Mouse (Mus musculus) lung, embryonic 14.5 days (tissue): ENCODE measurements around the gene Pycr2. TPM values are rescaled to one million over a fixed set of nuclear protein-coding genes. Genes with fewer than 3 reads are reported as not detected.
"Not testable (repeated sequence)": the region's sequence is repeated elsewhere in the genome, so short reads cannot be mapped to it uniquely, and the experiment has no call there.

ENCODE experiments used
- ATAC-seq: fragments of 200-750 bp; cut with Nextera tagmentation; 2 replicates; pipeline ENCODE4 v1.8.0; 2017; ENCODE audit warnings: mild to moderate bottlenecking, moderate TSS enrichment, moderate library complexity; ENCODE audit not compliant: insufficient read depth
- DNase-seq: peaks from one replicate; pipeline ENCODE4 v3.0.0-alpha.2; 2015
- H3K27ac ChIP-seq: fragments of 300-500 bp; sonication (generic); 2 replicates; pipeline ENCODE4 v1.5.1; 2014; ENCODE audit warnings: low read depth, mild to moderate bottlenecking, moderate library complexity
- H3K27me3 ChIP-seq: fragments of 300-500 bp; sonication (generic); 2 replicates; pipeline ENCODE4 v1.6.1; 2014; ENCODE audit warnings: low read length, control low read depth; ENCODE audit not compliant: insufficient read depth
- H3K36me3 ChIP-seq: fragments of 300-500 bp; sonication (generic); 2 replicates; pipeline ENCODE4 v1.6.1; 2014; ENCODE audit warnings: control low read depth; ENCODE audit not compliant: insufficient read depth
- H3K4me1 ChIP-seq: fragments of 300-500 bp; sonication (generic); 2 replicates; pipeline ENCODE4 v1.6.1; 2014; ENCODE audit warnings: antibody characterized with exemption, control low read depth; ENCODE audit not compliant: insufficient read depth
- H3K4me2 ChIP-seq: fragments of 300-500 bp; sonication (generic); 2 replicates; pipeline ENCODE4 v1.6.1; 2014; ENCODE audit warnings: mild to moderate bottlenecking
- H3K4me3 ChIP-seq: fragments of 300-500 bp; sonication (generic); 2 replicates; pipeline ENCODE4 v1.5.1; 2014; ENCODE audit warnings: low read depth, low read length
- H3K9ac ChIP-seq: fragments of 300-500 bp; sonication (generic); 2 replicates; pipeline ENCODE4 v1.6.1; 2014
- H3K9me3 ChIP-seq: fragments of 300-500 bp; sonication (generic); 2 replicates; pipeline ENCODE4 v1.6.1; 2016; ENCODE audit warnings: low read depth, low read length, control low read depth
- CTCF ChIP-seq: IDR thresholded peaks from 2 replicates; pipeline ENCODE4 v1.5.1; 2016; ENCODE audit warnings: antibody characterized with exemption, low read depth
- WGBS: fragments of 180-500 bp; shearing (Covaris S2); extraction: QIAGEN DNeasy Blood & Tissue Kit; methylation state at CpG from one replicate; pipeline ENCODE4 v1.1.7; 2014; 5-methylcytosine and 5-hydroxymethylcytosine counted together
- polyA plus RNA-seq: library from polyadenylated mRNA; unstranded; fragments of >200 nt; fragmentation: Nextera tagmentation; extraction: Ambion mirVana; gene quantifications from 2 replicates; pipeline ENCODE4 v1.2.1, GENCODE M21; 2014

Pycr2 gene
- polyA plus RNA-seq, 1 experiment from 2014 or later = 92.5 TPM

DNA sequence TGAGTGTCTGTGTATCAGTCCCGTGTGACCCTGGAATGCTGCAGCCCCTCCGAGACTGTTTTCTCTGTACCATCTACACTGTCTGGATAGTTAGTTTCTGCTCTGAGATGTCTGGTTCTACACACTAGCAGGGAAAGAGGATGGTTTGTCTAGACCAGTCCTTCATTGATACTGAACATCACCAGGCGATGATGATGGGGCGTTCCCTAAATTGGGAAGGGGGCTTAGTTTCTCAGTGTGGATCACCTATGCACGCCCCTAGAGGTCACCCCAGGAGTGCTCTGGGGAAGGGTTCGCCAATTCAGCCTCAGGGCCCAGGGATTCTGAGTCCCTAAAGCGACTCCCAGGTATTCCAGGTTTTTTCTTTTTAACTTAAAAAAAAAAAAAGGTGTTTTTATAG, 14.9 kb upstream of the Pycr2 start:
- Histone ChIP-seq H3K36me3 (no peaks in the 10 kb centered on the region), H3K27ac (peak overlapping the region; percentile 80), H3K9me3 (no peaks in the 10 kb centered on the region), H3K4me2 (peak overlapping the region; percentile 59), H3K4me3 (no peak overlapping the region; the same call in 1 of the 2 replicates), H3K27me3 (peaks cover 12% of the 10 kb centered on the region), H3K4me1 (peaks cover 7% of the 10 kb centered on the region; the same call in 1 of the 2 replicates), H3K9ac (peak overlapping the region; percentile 35; the same call in 1 of the 2 replicates)
- DNase-seq = no peak
- 42% methylated on average over 7 of the region's 7 CpGs for WGBS
- ATAC-seq = no peak; the same call in 1 of the 2 replicates
- no peak for TF ChIP-seq CTCF

DNA sequence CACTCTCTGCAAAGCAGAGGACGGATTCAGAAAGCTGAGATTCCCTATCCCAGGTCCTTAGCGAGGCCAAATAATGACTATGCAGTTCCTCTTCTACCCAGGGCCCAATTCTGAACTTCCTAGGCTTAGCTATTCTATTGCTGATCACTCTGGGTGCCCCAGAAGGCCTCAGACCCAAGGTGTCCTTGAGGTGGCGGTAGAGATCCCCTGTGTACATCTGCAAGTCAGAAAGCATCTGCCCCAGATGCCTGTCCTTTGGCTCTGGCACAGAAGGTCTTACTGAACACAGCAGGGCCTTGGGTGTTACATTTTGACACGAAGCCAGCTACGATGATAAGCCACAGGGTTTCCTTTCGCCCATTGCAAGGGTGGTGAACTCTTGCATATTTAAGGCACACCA, 14.3 kb upstream of the Pycr2 start:
- no peak overlapping the region for H3K9ac ChIP-seq
- ATAC-seq = no peak

DNA sequence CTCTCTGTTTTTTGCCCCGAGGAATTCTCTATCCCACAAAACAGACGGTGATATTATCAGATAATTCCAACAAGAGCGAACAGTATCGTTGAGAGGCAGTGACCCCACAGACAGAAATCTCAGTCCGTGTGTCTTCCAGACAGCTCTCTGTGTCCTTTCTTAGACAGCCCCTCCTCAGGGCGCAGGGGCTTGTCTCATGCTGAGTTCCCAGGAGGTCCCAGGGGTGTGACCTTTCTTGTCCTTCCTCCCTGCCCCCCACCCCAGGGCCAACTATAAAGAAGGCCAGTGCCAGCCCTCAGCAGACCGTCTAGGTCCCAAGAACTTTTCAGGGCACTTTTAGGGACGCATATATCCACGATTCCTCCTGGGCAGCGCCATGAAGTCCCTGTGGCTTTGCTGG, 11.3 kb upstream of the Pycr2 start, which contains the start of gene Lefty2:
Gene Lefty2, plus strand, starts transcription at position 301 of the 400 bp plus-strand sequence.
- no peak within 1 kb of the TSS for H3K4me3 ChIP-seq
- H3K9ac ChIP-seq = no peak within 1 kb of the TSS
- no peak within 1 kb of the TSS for H3K27ac ChIP-seq
- no peak for TF ChIP-seq CTCF
- peaks cover 30% of the 10 kb centered on the region for H3K27me3 ChIP-seq
- H3K9me3 ChIP-seq = no peaks in the 10 kb centered on the region
- no peak within 1 kb of the TSS for H3K4me2 ChIP-seq
- no peaks in the 10 kb centered on the region for H3K36me3 ChIP-seq
- peaks cover 7% of the 10 kb centered on the region; the same call in 1 of the 2 replicates for H3K4me1 ChIP-seq
- no peak for DNase-seq
- no peak for ATAC-seq
- 44% methylated on average over 10 of the region's 10 CpGs for WGBS

More for the DNA sequence above, 14.3 kb upstream of the Pycr2 start:
- Histone ChIP-seq H3K9me3 (no peaks in the 10 kb centered on the region), H3K4me3 (no peak overlapping the region), H3K4me2 (no peak overlapping the region), H3K27me3 (peaks cover 19% of the 10 kb centered on the region), H3K4me1 (peaks cover 7% of the 10 kb centered on the region; the same call in 1 of the 2 replicates), H3K36me3 (no peaks in the 10 kb centered on the region), H3K27ac (no peak overlapping the region)
- DNase-seq = peak; percentile 38
- TF ChIP-seq CTCF = peak; percentile 39
- WGBS = 54% methylated on average over 6 of the region's 6 CpGs

DNA sequence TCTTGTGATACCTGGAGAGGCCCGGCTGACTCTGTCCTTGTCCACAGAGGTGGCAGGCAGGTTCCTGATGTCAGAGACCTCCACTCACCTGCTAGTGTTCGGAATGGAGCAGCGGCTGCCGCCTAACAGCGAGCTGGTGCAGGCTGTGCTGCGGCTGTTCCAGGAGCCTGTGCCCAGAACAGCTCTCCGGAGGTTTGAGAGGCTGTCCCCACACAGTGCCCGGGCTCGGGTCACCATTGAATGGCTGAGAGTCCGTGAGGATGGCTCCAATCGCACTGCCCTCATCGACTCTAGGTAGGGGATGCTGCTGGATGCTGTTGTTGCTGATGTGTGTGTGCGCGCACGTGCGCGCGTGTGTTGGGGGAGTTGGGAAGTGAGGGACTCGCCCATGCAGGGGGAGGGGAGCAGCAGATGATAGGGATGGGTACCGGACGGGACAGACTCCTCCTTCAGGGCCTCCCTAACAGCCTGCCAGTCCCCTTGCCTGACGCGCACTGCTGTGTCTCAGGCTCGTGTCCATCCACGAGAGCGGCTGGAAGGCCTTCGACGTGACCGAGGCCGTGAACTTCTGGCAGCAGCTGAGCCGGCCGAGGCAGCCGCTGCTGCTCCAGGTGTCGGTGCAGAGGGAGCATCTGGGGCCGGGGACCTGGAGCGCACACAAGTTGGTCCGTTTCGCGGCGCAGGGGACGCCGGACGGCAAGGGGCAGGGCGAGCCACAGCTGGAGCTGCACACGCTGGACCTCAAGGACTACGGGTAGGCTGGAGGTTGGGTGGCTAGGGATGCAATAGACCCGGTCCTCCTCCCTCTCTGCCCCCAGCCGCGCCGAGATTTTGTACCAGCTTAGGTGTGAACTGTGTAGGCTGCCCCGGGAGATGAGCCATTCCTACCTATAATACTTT, 9.8 kb upstream of the Pycr2 start:
- 4% methylated on average over 44 of the region's 51 CpGs for WGBS
- DNase-seq, H3K9me3 ChIP-seq, H3K36me3 ChIP-seq, H3K27ac ChIP-seq, H3K9ac ChIP-seq, H3K4me1 ChIP-seq: not testable (repeated sequence)
- Histone ChIP-seq H3K4me2 (peak overlapping the region; percentile 50), H3K4me3 (peak overlapping the region; percentile 8), H3K27me3 (peaks cover 30% of the 10 kb centered on the region)
- 0 out of 2 replicates have a peak, but pooled peaks have one; percentile 29 for ATAC-seq

DNA sequence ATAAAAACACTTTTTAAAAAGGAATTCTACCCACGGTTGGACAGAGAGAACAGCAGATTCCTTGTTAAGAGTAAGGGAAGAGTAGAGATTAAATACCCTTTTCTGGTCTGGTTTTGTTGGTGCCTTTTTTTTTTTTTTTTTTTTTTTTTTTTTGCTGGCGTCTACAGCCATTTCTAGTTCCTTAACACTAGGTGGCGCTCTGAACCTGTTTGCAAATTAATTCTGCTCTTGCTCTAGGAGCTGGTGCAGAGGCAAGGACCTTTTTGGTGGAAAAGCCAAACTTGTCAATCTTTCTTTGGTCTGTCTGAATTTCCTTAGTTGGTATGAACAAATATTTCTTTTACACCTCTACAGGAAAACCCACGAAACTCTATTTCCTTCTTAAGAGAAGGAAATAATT, 3.0 kb upstream of the Pycr2 start:
- Histone ChIP-seq H3K9me3 (no peaks in the 10 kb centered on the region), H3K9ac (peak overlapping the region; percentile 9; the same call in 1 of the 2 replicates), H3K4me1 (peaks cover 5% of the 10 kb centered on the region; the same call in 1 of the 2 replicates), H3K27ac (no peak overlapping the region), H3K27me3 (no peaks in the 10 kb centered on the region), H3K36me3 (0 out of 2 replicates have a peak, but pooled peaks cover 3% of the 10 kb centered on the region), H3K4me3 (no peak overlapping the region), H3K4me2 (no peak overlapping the region)
- TF ChIP-seq CTCF = peak; percentile 73
- ATAC-seq = no peak
- WGBS = 0% methylated on average over 4 of the region's 4 CpGs
- DNase-seq = peak; percentile 90

DNA sequence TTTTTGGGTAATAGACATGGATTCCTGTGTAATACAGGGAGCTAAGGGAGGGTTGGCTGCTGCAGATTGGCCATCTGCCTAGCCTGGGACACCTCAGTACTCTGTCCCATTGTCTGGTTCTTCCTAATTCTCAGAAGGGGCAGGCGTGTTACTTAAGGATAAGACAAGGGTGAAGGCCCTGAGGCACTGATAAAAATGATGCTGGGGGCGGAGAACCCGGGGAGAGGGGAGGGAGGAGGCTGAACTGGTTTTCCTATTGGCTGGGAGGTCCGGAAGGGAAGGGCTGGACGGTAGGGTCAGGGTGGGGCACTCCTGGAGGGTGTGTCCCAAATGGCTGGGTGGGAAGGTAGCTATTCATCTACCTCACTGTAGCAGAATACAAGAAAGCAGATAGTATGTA, 1.2 kb upstream of the Pycr2 start:
- Histone ChIP-seq H3K4me1 (peaks cover 5% of the 10 kb centered on the region; the same call in 1 of the 2 replicates), H3K9me3 (no peaks in the 10 kb centered on the region), H3K9ac (no peak overlapping the region), H3K4me2 (no peak overlapping the region), H3K36me3 (peaks cover 21% of the 10 kb centered on the region), H3K27ac (no peak overlapping the region), H3K27me3 (no peaks in the 10 kb centered on the region), H3K4me3 (no peak overlapping the region)
- ATAC-seq (no peak), DNase-seq (no peak)
- TF ChIP-seq CTCF = no peak
- WGBS = 30% methylated on average over 5 of the region's 5 CpGs

DNA sequence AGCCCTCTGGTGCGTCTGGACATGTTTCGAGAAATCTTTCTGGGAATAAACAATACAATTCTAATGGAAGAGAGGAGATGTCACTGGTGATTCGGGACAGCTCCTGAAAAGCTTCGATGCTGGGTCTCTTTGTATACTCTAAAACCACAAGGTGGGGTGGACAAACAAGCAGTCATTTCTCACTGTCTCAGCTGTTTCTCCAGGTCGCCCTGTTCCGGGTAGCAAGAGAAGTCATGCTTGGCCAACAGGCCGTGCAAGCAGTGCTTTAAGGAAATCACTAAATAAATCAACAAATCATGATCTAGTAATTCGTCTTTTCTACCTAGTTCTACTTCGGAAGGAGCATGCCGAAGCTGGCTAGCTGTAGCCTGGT, 441 bp upstream of the Pycr2 start:
- DNase-seq (no peak), ATAC-seq (no peak)
- Histone ChIP-seq H3K27me3 (no peaks in the 10 kb centered on the region), H3K4me2 (peak overlapping the region; percentile 92), H3K9ac (peak overlapping the region; percentile 46; the same call in 1 of the 2 replicates), H3K4me1 (peaks cover 5% of the 10 kb centered on the region; the same call in 1 of the 2 replicates), H3K9me3 (no peaks in the 10 kb centered on the region), H3K36me3 (peaks cover 28% of the 10 kb centered on the region), H3K4me3 (peak overlapping the region; percentile 87), H3K27ac (peak overlapping the region; percentile 54)
- no peak for TF ChIP-seq CTCF
- 27% methylated on average over 10 of the region's 10 CpGs for WGBS
